Mouse (Mus musculus) urinary bladder, postnatal 14 days (tissue): ENCODE data around the gene Dock2.
"Not testable (repeated sequence)": the region's sequence is repeated elsewhere in the genome, so short reads cannot be mapped to it uniquely, and the experiment has no call there.

Experiments used
- DNase-seq: peaks from one replicate; pipeline ENCODE4 v3.0.0; 2021; ENCODE audit warnings: low spot score

Dock2 gene

DNA sequence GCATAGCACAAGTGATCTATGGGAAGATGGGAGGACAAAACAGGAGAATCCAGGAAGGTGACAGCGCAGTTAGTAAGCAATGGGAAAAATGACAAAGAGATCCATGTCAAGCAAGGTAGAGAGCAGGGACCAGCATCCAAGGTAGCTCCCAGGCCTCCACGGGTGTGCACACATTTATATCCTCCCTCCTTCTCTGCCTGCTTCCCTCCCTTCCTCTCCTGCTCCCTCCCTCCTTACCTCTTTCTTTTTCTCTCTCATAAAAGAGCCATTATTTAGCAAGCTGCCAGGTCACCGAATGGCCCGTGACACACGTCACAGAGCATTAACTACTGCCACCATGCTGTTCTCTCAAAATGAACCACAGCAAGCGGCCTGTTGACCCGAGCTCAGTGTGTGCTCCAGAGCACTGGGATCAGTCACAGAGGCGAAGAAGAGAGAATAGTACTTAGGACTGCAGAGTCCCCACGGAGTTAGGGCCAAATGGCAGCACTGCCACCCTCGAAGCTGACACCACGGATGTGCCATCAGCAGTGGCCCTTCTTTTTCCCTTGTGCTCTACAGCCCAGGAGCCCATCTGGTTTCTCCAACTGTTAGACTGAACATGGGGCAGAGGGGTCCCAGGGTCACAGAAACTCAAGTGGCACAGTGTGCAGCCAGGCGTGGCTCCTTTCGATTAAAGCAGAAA, 499.4 kb downstream of the Dock2 start:
- no peak for DNase-seq

DNA sequence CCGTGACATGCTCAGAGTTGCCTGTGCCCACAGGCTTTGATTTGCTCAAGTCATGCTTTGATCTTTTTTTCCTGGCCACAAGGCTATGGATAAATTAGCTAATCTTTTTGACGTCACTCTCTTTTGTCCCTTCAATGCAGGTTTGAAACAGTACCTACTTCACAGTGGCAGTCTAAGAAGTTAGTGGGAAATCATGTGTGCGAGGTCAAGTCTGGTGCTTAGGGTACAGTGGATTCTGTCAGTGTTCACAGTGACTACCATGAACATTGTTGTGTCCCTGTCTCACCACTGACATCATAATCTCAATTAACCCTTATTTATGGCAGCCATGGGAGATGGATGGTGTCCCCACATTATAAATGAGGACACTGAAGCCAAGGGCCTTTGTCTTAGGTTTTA, 506.6 kb downstream of the Dock2 start:
- DNase-seq: no peak

DNA sequence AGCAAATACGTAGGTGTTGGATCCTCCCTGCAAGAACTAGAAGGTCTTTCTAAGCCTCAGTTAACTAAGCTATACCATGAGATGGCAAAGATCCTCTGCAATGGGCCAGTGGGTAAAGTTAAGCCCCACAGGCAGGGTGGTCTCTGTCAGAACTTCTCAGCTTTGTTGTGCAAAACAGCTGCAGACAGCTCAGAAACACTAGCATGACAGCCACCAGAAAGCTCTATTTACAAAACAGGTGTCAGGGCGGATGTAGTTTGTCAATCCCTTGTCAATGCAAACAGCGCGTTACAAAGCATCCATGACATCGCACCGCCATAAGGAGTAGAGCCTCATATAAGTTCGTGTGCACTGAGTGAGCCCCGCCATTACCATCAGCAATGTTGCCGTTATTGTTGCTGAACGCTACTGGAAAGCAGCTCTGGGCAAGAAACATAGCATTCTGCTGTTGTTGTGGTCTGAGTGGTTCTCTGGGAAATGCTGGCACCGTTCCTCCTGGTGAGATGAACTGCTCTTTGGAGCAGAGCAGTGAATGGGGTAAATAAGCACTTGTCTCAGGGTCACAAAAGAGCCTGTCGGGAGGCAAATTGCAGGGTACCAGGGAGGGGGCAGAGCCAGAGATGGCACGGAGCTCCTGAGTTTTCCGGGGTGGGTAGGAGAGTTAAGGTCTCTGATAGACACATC, 507.2 kb downstream of the Dock2 start:
- DNase-seq: no peak

DNA sequence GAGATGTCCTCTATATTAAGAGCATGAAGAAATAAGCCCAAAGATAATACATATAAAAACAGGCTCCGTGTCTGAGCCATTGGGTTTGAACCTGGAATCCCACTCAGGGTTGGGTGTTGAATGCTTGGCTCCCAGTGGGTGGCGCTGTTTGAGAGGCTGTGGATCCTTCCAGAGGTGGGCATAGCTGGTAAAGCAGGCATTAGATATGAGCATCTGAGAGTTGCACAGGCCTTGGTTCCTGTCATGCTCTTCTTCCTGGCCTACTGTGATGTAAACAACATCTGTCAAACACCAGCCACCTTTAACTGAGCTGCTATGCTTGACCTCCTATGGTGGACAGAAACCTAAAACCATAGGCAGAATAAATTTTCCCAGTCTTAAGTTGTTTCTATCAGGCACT, 507.8 kb downstream of the Dock2 start:
- DNase-seq: no peak

DNA sequence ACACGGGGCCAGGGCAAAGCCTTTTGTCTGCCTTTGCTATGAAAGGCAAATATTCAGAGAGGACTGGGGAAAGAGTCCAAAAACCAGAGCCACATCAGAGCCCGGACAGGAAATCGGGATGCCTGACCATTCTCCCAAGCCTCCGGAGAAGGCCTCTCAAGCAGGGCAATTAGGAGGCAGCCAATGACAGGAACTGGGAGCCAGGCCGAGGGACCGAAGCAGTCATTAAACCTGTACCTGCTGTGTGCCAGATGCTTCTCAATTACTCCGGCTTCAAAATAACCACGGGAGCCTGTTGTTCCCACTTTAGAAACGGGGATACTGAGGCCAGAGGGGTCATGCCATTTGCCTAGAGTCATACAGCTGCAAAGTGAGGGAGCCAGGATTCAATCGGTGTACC, 511.7 kb downstream of the Dock2 start:
- no peak for DNase-seq

DNA sequence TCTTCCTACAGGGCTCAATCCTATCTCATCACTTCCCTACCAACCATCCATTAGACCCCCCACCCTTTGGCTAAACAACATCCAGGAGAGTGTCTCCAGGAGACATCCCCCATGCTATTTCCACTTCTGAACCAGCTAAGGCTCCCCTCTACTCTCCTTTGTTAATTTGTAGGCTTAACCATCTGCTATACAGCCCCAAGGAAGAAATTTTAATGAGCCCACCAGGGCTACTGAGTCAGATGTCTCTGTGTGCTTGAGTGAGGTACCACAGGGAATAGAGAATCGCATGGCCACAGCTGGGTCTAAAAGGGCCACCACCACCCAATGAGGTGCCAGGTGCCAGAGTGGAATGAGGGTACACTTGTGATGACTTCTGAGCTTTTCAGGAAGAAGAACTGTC, 519.6 kb downstream of the Dock2 start:
- no peak for DNase-seq

DNA sequence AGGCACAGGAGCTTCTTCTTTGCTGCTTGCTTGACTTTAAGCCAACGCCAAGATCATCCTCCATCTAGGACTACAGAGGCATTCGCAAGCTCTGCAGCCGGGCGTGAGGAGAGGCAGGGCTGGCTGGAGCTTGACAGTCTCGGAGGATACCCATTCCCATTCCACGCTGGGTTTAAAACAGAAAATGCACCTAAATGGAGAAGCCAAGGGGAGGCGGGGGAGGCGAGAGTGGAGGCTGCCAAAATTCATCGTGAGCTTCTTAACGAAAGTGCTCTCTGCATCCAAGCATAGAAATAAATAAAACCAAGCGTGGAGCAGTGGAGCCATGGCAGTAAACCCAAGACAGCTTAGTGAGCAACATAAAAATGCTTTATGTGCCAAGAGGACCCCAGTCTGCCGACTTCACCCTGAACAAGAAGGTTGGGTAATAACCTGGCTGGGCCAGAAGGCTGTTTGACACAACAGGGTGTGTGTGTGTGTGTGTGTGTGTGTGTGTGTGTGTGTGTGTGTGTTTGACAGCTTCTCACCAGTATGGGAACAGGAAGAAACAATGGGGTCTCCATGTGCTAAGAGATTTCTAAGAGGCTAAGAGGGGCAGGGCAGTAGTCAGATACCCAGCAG, 524.7 kb downstream of the Dock2 start:
- peak; percentile 18 for DNase-seq

DNA sequence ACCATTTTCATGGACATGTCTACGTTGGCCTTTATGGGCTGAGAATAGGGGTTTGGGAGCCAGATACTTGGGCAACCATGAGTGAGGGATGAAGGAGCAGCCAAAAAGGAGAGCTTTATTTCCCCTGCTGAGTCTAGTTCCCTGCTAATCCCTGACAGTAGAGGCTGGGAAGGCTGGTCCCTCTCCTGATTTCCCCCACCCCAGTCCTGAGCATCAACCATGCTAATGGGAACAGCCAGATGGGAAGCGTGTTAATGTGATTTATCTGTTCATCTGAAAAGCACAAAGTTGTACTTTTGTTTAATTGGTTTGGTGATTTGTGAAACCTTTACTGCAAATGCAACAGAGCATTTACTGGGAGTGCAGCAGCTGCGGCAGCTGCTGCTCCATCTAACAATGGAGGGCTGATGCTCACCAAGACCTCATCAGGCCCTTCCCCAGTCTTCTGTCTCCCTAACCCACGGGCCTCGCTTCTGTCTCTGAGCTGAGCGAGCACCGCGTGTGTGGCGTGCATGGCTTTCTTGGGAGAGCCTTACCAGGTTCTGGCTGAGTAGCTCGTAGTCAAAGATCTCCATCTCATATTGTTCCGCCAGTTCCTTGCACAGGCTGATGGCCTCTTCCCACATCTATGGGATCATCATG, 526.0 kb downstream of the Dock2 start:
- DNase-seq: no peak

DNA sequence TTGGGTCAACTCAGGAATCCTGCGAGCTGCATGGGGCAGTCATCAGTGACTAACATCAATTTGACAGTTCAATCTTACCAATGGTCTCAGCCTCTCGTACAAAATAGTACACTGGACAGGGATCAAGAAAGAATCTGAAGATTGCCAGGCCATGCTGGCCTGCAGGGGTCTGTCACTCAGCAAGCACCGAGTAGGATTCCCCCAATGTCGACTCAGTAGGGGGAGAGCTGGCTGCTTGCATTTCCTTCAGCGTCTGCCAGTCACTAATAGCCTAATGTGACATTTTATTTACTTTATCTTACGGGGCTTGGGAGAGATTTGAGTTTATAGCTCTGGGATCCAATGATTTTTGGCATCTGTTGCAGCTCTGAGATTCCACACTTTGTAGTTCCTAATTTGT, 540.7 kb downstream of the Dock2 start:
- no peak for DNase-seq

DNA sequence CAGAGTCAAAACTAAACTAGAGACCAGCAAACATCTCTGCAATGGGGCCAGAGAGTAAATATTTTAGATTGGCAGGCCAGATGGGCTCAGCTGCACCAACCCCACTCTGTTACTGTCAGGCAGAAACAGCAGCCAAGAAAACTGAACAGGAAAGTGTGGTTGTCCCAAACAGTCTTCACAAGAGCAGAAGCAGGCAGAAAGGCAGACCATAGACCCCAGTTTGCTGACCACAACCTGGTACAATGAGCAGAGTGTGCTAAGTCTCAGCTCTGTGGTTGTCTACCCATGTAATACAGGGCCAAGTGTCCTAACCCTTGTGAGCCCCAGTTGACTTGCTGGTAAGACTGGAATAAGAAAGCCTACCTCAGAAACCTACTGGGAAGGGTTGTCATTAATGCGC, 543.4 kb downstream of the Dock2 start:
- no peak for DNase-seq

DNA sequence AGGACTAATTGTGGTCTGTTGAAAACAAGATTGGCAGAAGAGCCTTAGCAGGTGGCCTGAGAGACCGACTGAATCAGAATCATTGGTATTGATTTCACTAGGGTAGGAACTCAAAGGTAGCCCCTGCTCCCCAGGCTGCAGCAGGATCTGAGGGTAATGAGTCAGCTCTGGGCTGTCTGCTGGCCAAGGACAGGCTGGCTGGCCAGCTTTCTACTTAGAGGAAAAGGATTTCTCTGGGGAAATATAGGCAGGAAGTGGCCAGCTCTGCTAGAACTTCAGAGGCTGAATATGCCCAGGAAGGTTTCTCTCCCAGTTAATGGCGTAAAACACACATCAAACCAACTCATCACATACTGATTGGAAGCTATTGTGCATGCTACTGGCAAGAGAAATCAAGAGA, 544.0 kb downstream of the Dock2 start:
- no peak for DNase-seq

DNA sequence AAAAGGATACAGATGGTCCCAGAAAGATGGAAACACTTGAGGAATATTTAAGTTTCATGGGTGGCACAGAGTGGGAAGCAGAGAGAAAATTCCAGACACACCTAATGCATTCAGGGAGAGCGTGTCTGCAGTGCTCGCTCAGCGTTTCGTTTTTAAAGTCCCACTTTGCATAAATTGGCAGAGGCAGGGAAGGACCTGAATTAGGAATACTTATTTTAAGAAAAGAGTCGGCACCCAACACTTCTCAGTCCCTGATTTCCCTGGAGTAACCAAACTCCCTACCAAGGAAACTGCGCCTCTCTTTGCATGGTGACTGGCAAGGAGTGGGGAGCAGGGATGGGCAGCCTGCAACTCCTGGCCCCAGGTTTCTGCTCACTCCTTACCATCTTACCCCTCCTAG, 546.8 kb downstream of the Dock2 start:
- DNase-seq: no peak

DNA sequence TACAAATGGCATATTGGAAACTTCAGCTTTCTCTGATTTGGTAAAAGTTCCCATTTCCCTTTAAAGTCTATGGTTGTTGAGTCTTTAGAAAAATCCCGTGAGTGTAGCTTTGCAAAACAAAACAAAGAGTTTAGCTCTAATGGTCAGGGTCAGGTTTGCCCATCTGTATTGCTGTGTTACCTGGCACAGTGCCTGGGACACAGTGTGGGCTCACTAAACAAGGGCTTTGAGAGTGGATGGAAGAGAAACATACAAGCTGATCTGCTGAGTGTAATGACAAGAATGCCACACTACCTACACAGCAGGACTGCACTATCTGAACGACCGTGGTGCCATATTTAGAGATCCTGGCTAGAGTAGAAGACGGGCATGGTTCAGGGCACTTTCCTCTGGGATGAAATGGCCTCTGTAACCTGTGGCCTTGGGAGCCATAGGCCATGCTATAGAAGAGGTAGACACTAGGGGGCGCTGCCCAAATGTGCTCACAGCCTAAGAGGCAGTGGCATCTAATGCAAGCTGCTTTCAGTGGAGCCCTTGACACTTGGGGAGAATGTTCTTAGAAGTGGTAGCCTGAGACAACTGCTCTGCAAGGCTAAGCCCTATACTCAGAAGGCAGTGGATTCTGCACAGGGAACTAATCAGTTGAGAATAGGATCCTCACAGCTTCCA, 547.5 kb downstream of the Dock2 start:
- DNase-seq: peak; percentile 13

DNA sequence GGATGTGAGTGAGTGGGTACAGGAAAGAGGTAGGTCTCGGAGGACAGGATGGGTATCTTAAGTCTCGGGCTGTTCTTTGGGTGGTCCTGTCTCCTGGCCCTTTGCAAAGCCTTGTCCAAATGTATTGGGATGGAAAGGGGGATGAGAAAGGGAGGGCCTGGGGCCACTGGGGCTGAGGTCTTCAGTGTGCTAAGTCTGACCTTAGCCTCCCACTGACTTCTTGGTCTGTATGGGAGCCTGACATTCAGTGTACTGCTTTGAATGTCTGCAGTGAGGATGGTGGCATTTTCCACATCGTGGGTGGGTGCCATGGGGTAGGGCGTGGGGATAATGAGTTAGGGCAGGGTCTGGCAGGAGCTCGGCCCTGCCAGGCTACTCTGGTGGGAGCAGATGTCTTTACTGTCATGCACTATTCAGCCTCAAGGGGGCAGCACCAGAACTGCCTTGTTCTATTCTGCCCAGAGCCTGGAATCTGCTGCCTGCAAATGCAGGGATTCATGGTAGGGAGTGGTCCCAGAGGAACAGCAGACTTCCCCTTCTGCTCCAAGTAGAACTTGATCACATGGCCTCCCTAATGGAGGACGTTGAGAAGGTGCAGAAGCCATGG, 554.8 kb downstream of the Dock2 start:
- DNase-seq: peak; percentile 48

DNA sequence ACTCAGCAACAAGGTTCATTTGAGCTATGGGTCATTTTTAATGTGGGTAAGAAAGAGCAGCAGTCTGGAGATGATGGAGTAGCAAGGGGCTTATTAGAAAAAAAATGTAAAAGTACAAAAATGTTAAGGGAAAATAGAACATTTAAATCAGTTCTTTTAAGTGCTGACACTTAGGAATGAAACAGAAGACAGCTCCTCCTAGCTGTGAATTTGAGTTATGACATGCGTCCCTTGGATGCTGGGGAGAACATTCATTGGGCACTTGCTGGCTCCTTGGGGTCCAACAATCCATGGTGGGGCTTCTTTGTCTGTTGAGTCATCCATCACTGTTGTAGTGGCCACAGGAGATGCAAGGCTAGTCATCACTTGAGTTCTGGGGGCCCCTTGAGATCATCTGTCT, 556.5 kb downstream of the Dock2 start:
- no peak for DNase-seq

DNA sequence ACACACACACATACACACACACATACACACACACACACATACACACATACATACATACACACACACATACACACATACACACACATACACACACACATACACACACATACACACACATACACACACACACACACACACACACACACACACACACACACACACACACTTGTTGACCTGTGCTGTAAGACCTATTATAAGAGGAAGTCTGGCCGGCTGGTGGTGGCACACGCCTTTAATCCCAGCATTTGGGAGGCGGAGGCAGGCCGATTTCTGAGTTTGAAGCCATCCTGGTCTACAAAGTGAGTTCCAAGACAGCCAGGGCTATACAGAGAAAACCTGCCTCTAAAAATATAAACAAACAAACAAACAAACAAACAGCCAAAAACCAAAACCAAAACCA, 563.1 kb downstream of the Dock2 start:
- not testable (repeated sequence) for DNase-seq

DNA sequence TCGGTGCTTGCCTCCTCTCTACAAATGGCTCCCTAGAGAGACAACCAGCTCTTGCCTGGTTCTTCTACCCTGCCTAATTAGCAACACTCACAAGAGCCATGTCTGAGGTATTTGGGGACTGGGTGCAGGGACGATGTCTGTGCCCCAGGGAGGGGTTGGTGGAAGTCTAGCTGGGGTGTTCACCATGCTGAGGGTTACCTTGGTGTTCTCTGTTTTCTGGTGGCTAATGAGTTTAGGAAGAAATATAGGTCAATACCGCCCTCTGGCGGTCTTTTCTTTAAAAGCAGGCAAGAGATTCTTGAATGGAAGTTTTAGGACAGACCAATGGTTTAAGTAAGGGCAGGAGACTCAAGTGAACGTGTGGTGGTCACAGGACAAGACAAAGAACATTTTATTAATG, 570.8 kb downstream of the Dock2 start:
- DNase-seq: peak; percentile 71

DNA sequence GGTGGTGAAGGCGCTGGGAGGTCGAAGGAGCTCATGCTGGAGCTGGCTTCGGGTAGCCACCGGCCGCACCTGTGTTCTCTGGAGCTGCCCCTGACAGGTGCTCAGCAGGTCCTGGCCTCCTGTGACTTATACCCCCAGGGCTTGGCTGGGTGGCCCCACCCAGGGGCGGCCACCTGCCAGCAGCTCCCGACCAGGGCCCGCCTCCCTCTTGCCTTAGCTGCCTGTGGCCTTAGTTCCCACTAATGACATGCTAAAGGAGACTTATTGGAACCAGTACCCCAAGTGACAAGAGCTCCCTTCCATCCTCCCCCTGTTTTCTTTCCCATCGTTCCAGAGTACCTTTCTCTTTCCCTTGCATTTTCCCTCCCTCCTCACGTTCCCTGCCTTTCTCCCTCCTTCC, 575.7 kb downstream of the Dock2 start, which contains the start of gene Foxi1:
Foxi1 (minus strand) TSS at position 101 of the 400 bp plus-strand sequence.
- DNase-seq: no peak

DNA sequence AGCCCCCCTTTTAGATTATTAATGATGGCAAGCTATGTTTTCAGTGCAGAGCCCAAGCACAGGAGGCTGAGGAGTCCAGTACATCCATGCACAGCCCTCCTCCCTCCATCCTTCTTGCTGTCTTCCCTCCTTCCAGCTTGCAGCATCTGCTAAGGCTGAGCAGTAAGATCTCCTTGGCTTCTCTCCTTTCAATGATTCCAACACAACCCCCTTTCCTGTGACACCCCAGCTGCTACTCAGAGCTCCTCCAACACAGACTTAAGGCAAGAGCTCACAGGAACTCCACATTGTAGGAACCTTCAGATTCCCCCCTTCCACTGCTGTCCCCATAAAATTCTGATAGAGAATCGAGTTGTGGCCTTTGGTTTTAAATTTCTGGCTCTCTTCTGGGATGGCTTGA, 580.9 kb downstream of the Dock2 start:
- DNase-seq: no peak

DNA sequence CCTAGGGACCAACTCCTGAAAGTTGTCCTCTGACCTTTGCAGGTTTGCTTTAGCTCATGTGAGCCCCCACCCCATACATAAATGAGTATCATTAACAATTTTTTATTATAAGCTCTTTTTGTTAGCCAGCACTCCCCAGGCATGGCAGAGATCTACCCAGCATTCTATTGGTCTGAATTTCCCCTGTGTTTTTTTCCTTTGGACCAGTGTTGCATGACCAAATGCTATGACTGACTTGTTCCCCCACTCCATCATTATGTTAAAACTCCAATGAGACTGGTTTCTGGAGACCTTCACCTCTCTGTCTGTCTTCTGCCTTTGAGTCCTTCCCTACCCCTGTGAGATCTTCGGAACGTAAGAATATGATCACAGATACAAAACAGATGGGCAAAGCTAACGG, 588.5 kb downstream of the Dock2 start:
- no peak for DNase-seq

DNA sequence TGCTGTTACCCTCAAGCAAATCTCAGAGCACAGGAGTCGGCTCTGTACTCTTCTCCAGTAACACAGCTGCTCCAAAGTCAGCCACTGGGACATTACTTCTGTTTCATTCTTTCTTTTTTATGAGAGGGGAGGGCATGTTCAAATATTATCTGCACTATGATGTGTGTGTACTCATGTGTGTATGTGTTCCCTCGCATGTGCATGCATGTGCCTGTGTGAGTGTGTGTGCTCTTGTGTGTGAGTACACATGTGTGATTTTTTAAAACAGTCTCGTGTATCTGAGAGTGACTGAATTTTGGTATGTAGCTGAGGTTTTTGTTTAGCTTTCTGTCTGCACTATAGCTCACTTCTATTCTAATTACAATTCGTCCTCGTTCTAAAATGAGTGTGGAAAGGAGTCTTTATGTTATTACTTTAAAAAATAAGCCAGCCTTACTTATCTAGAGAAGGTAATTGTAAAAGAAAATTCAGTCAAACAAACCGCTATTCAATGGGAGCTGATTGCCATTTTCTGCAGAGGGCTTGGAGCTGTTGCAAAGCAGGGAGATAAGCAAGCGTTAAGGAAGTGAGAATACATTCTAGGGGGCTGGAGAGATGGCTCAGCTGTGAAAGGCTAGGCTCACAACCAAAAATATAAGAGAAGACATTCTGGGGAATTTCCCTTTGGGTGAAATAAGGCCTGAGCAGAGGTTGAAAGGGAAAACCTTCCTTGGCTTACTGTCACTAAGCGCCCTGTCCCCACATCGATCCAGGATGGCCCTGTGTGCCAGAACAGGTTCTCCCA, 589.3 kb downstream of the Dock2 start:
- DNase-seq: no peak
